Mouse (Mus musculus) ES-E14 (cell line): ENCODE results near the gene Dop1a.

Experiments
- CHD2 ChIP-seq: IDR thresholded peaks from 2 replicates; pipeline ENCODE4 v1.6.1; 2014; ENCODE audit warnings: mild to moderate bottlenecking, low read depth, low read length, inconsistent platforms
- HCFC1 ChIP-seq: IDR thresholded peaks from 2 replicates; pipeline ENCODE4 v1.6.1; 2012; ENCODE audit warnings: low read length, inconsistent platforms, borderline replicate concordance; ENCODE audit not compliant: insufficient read depth
- ZNF384 ChIP-seq: IDR thresholded peaks from 2 replicates; pipeline ENCODE4 v1.6.1; 2012; ENCODE audit warnings: low read depth, low read length, inconsistent platforms

- no peak for TF ChIP-seq ZNF384
- TF ChIP-seq HCFC1 = no peak
- TF ChIP-seq CHD2 = no peak
These were observed 19.5 kb upstream of the Dop1a start for GRCm38 (mm10) chr9:86447431-86447830.
